Mouse (Mus musculus): ENCODE results near the gene Man1a.
A peak's percentile ranks its signal among the peaks of the same experiment; 100 is the strongest.

Gene Man1a

GRCm38 (mm10) chr10:53917517-53917916 is 158.9 kb downstream of the Man1a start:
- no peak for DNase-seq (ENCODE audit: low read depth, low spot score)

DNA sequence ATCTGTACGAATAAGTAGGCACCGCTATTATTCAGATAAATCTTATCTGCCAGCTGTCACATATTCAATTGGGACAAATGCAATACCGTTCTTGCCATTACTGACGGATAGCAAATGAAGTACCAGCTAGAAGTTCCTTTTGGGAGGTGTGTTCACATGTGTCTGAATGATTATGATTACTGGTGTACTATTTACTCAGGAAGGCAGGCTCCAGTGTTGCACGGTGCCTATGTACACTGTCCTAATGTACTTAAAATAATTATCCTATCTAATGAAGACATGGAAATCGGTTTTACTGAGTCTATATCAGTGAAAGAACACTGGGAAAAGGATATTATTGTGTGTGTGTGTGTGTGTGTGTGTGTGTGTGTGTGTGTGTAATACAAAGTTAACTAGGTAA is 160.7 kb downstream of the Man1a start:
- no peak for DNase-seq (ENCODE audit: low read depth, low spot score)

DNA sequence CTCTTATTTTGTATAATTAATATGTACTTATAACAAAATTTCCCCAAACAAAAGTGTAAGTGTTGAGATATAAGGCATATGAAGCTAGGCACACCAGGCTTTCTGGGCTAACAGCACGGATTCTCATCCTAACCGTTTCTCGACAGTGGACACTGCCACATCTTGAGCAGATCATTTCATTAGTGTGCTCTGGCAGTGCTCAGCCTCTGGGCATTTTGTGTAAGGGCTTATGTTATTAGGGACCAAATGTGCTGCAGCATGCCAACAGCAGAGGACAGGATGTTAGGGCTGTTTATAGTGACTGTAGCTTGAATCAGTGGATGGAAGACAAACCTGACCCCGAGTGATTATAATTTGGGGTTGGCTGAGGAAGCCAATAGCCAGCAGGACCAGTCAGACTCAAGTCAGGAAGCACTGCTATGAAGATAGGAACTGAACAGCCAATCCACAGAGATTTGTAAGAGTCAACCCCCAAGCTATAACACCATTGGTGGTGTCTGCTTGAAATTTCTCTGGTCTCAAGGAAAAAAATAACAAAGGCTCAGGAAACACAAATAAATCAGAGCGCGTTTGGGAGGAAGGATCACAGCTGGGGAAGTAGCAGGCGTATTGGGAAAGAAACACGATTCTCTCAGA is 161.3 kb downstream of the Man1a start:
- DNase-seq (ENCODE audit: low read depth, low spot score) = peak; percentile 4

DNA sequence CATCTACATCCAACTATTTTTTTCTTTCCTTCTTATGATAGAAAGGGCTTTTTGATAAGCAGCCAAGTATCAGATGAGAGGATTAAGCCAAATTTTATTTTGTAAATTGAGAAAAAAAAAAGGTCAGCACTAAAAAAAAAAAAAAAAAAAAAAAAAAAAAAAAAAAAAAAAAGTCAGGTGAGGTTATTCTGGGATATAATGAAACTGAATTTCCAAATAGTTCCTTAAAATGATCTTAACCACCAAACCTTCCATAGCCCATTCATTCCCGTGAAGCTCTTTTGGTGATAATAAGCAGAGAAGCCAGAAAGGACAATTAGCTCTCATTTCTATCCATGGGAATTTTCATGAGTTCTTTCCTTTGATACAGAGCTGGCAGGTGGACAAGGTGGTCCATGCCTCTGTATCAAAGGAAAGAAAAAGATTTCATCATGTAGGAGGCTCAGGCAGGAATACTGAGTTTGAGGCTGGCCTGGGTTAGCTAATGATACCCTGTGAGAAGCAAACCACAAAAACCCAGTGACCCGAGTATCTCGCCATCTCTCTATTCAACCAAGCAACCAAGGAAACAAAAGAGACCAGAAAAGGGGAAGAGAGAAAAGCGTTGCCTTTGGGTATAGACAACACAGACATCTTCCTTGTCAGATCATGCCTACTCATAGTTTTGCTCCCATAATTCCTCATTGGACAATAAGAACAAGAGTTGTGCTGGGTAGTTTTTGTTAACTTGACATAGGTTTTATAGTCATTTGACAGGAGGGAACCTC is 162.7 kb downstream of the Man1a start:
- no peak for DNase-seq (ENCODE audit: low read depth, low spot score)

DNA sequence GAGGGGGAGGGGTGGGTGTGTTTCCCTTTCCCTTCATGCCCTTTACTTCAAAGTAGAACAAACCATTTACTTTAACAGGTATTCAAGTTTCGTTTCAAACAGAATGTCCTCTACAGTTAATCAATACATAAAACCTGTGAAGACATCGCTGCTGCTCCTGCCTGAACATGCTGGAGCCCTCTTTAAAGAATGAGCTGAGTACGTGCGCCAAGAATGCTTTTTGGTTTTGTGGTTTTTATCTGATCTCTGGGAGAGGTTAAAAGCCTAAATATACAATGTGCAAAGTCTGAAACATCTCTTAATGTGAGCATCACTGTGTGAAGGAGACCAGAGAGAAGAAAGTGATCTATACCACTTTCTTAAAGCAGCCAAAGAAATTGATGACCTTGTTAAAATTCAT is 186.9 kb downstream of the Man1a start:
- no peak for DNase-seq (ENCODE audit: low read depth, low spot score)

DNA sequence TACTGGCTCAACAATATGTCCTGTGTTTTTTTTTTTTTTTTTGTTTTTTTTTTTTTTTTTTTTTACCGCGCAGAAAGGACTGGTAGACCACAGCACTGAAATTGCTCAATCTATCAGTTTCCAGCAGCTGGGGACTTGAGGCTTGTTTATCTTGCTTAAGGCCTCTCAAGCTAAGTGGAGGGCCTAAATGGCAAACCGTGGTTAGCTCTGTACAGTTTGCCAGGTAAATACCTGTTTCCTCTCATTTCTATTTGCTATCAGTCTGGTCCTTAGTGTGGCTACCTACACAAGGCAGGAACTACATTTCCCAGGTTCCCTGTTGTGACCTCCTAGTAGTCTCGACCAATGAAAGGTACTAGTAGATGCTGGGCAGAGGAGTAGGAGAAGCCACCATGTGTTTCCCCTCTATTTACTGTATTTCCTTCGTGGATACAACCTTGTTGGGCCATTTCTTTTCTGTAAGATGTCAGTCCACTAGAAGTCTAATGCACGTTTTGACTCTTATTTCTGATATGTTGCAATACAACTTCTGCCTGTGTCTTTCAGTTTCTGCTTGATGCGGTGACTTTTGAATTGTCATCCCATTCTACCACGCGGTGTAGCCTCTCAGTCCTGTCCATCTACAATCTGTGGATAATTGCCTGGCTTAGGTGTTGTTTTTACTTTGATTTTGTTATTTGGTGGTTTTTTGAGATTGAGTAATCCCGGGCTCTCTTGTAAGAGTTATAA is 187.9 kb downstream of the Man1a start:
- no peak for DNase-seq (ENCODE audit: low read depth, low spot score)

DNA sequence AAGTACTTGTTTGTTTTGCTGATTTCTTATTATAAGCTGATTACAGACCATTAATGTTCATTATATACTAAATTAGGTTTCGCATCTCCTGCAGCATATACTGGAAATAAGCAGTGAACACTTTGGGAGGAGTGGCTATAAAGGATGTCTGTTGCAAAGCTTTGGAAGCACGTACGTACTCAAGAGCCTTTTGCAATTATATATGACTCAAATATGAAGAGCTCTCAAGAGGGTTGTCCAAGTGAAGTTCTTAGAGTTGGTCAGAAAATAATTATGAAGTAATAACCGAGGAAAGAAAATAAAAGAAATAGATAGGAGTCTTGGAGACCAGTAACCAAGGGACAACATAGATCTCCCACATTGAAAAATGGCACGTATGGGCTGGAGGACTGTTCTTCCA is 189.9 kb downstream of the Man1a start:
- DNase-seq (ENCODE audit: low read depth, low spot score) = no peak

- no peak for DNase-seq (ENCODE audit: low read depth, low spot score)
These were observed 195.1 kb downstream of the Man1a start for GRCm38 (mm10) chr10:53881310-53881709.

GRCm38 (mm10) chr10:53875896-53876295 is 200.5 kb downstream of the Man1a start:
- DNase-seq (ENCODE audit: low read depth, low spot score) = no peak

- no peak for DNase-seq (ENCODE audit: low read depth, low spot score)
These were observed 202.2 kb downstream of the Man1a start for GRCm38 (mm10) chr10:53874191-53874590.

DNA sequence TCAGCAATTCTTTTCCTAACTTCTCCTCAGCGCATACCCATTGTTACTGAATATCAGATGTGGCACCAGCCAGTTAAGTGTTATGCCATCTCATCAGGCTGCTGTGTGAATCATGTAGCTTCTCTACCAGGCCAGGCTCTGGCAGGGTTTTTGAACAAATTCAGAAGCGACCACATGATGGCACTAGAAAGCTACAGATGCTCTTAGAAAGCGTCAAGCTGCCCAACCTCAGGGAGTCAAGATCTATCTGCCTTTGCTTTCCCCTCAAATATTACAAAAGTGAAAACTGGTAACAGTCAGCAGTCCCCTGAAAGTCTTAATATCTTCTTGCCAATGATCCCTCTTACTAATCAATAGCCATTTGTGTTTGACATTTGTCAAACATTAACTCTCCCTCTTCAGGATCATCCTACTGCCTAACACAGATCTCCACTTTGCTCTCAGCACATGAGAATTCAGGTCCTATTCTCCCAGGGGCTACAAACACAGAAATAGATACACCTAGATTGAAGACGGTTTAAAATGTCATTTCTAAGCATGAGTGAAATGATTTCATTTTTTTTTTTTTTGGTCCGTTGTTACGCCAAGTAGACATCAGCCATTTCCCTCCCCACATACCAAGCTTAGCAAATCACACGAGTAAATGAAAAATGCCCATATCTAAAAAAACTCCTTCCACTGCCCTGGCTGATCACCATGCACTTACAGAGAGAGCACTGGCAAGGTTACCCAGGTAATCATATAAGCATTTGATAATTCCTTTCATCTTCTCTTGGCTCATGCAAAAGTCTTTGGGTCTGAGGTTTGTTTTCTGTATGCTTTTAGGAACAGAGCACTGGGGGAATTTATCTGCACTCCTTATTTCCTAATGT is 212.7 kb downstream of the Man1a start:
- DNase-seq (ENCODE audit: low read depth, low spot score) = peak; percentile 52

- no peak for DNase-seq (ENCODE audit: low read depth, low spot score)
These were observed 216.5 kb downstream of the Man1a start for GRCm38 (mm10) chr10:53859879-53860278.

DNA sequence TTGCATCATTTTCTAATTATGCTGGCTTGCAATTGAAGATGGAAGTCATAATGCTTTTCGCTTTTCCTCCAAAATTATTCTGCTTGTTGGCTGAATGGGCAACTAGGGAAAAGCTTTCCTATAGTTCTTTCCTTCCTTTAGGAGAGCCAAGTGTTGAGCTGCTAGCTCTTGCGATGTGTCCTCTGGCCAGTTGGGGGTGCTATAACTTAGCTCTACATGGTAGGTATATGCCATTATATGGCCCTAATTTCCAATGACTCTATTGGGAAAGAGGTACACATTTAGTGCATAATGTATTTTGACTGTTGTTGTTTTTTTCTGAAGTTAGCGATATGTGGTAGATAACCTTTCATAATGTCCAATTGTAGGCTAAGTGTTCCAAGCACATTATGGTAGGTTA is 217.2 kb downstream of the Man1a start:
- no peak for DNase-seq (ENCODE audit: low read depth, low spot score)
